Mouse (Mus musculus): ENCODE results near the gene Irf8. TPM values are rescaled to one million over a fixed set of nuclear protein-coding genes. Genes with fewer than 3 reads are reported as not detected.
A peak's percentile ranks its signal among the peaks of the same experiment; 100 is the strongest.

The Irf8 gene
- total RNA-seq (2021), result 1 to 10 TPM; 3.7 to 5.5 TPM
- long read RNA-seq, experiment 1, transcript Irf8-201 (9 exons, 2,847 nt), result major isoform, 16 of 16 reads
- long read RNA-seq, experiment 1, partial matches to known transcripts, result 0 of 16 reads
- long read RNA-seq, experiment 1, other reads (novel, unspliced or antisense), result 0 of 16 reads
- long read RNA-seq, experiment 2, partial matches to known transcripts, result 2 of 5 reads
- long read RNA-seq, experiment 2, other reads (novel, unspliced or antisense), result 1 of 5 reads

GRCm38 (mm10) chr8:120735770-120736481 is at the start of gene Irf8:
TSS of gene Irf8 (plus strand) at chr8:120736358.
- intact Hi-C loops (cut with DNase I), result loop anchor here (2.0 to 5.0 kb wide), 2 partner anchors 35 to 54 kb away; no protein-coding TSS in a partner anchor
- Histone ChIP-seq H3K4me3 (peak within 1 kb of the TSS; percentile 50), H3K27ac (no peak within 1 kb of the TSS)
- DNase-seq (ENCODE audit: extremely low spot score in 1 of 2, low spot score in 2 of 2), result peak; percentile 80 to 86
- no peak; the same call in 1 of the 2 replicates for TF ChIP-seq CTCF (IDR thresholded peaks at IDR 0.05)

GRCm38 (mm10) chr8:120686576-120686975 is 49.6 kb upstream of the Irf8 start:
- no peak overlapping the region for H3K4me3 ChIP-seq
- intact Hi-C loops (cut with DNase I), result no loop called here
- no peak overlapping the region for H3K27ac ChIP-seq
- TF ChIP-seq CTCF (IDR thresholded peaks at IDR 0.05), result no peak
- no peak for DNase-seq (ENCODE audit: extremely low spot score in 1 of 2, low spot score in 2 of 2)

- TF ChIP-seq CTCF (IDR thresholded peaks at IDR 0.05), result no peak
- Histone ChIP-seq H3K4me3 (no peak overlapping the region), H3K27ac (no peak overlapping the region)
- no peak for DNase-seq (ENCODE audit: extremely low spot score in 1 of 2, low spot score in 2 of 2)
- intact Hi-C loops (cut with DNase I), result no loop called here
These were observed 48.4 kb upstream of the Irf8 start for GRCm38 (mm10) chr8:120687786-120688185.

GRCm38 (mm10) chr8:120688511-120688910 is 47.6 kb upstream of the Irf8 start:
- DNase-seq (ENCODE audit: extremely low spot score in 1 of 2, low spot score in 2 of 2), result no peak
- TF ChIP-seq CTCF (IDR thresholded peaks at IDR 0.05), result no peak
- intact Hi-C loops (cut with DNase I), result no loop called here
- Histone ChIP-seq H3K4me3 (no peak overlapping the region), H3K27ac (no peak overlapping the region)

- Histone ChIP-seq H3K4me3 (no peak overlapping the region), H3K27ac (no peak overlapping the region)
- DNase-seq (ENCODE audit: extremely low spot score in 1 of 2, low spot score in 2 of 2), result no peak
- intact Hi-C loops (cut with DNase I), result no loop called here
- TF ChIP-seq CTCF (IDR thresholded peaks at IDR 0.05), result no peak
These were observed 43.2 kb upstream of the Irf8 start for GRCm38 (mm10) chr8:120692934-120693333.

GRCm38 (mm10) chr8:120693861-120694493 is 42.2 kb upstream of the Irf8 start:
- no peak for DNase-seq (ENCODE audit: extremely low spot score in 1 of 2, low spot score in 2 of 2)
- intact Hi-C loops (cut with DNase I), result no loop called here
- no peak overlapping the region for H3K27ac ChIP-seq
- TF ChIP-seq CTCF (IDR thresholded peaks at IDR 0.05), result no peak
- H3K4me3 ChIP-seq, result no peak overlapping the region

GRCm38 (mm10) chr8:120696401-120697153 is 39.6 kb upstream of the Irf8 start:
- Histone ChIP-seq H3K27ac (no peak overlapping the region), H3K4me3 (no peak overlapping the region)
- DNase-seq (ENCODE audit: extremely low spot score in 1 of 2, low spot score in 2 of 2), result no peak
- intact Hi-C loops (cut with DNase I), result no loop called here
- TF ChIP-seq CTCF (IDR thresholded peaks at IDR 0.05), result no peak

- intact Hi-C loops (cut with DNase I), result no loop called here
- TF ChIP-seq CTCF (IDR thresholded peaks at IDR 0.05), result no peak
- Histone ChIP-seq H3K27ac (no peak overlapping the region), H3K4me3 (no peak overlapping the region)
- no peak for DNase-seq (ENCODE audit: extremely low spot score in 1 of 2, low spot score in 2 of 2)
These were observed 38.8 kb upstream of the Irf8 start for GRCm38 (mm10) chr8:120697154-120697978.

- intact Hi-C loops (cut with DNase I), result no loop called here
- no peak for DNase-seq (ENCODE audit: extremely low spot score in 1 of 2, low spot score in 2 of 2)
- H3K27ac ChIP-seq, result no peak overlapping the region
- no peak overlapping the region for H3K4me3 ChIP-seq
- peak; percentile 39 for TF ChIP-seq CTCF (IDR thresholded peaks at IDR 0.05)
These were observed 38.2 kb upstream of the Irf8 start for GRCm38 (mm10) chr8:120697979-120698272.

GRCm38 (mm10) chr8:120698426-120698825 is 37.7 kb upstream of the Irf8 start:
- intact Hi-C loops (cut with DNase I), result no loop called here
- no peak for DNase-seq (ENCODE audit: extremely low spot score in 1 of 2, low spot score in 2 of 2)
- no peak for TF ChIP-seq CTCF (IDR thresholded peaks at IDR 0.05)
- H3K27ac ChIP-seq, result no peak overlapping the region
- H3K4me3 ChIP-seq, result no peak overlapping the region

- DNase-seq (ENCODE audit: extremely low spot score in 1 of 2, low spot score in 2 of 2), result no peak
- intact Hi-C loops (cut with DNase I), result no loop called here
- TF ChIP-seq CTCF (IDR thresholded peaks at IDR 0.05), result no peak
- Histone ChIP-seq H3K27ac (no peak overlapping the region), H3K4me3 (no peak overlapping the region)
These were observed 37.1 kb upstream of the Irf8 start for GRCm38 (mm10) chr8:120699079-120699478.

All from left cerebral cortex, adult 2 months (tissue).